Mouse (Mus musculus): Measurements from ENCODE around the gene Palm3. TPM values are rescaled to one million over a fixed set of nuclear protein-coding genes. Genes with fewer than 3 reads are reported as not detected.

Palm3 gene
- total RNA-seq, 2 experiments from 2014 or later: 0.25 to 0.51 TPM

Small RNA genes lying within 50 kb of the gene (microRNA-seq; reads per million reads assigned to microRNA genes)
- gene Mir1199 (1.0 to 1.9 reads per million in 2 experiments), gene Mir8111 (4.8 to 5.0 reads per million in 2 experiments)

Other genes with a start within 250 kb of the Palm3 start
- 10 to 100 TPM; 16.2 to 17.2 TPM for gene Adgrl1, start 121.4 kb upstream of the Palm3 start, total RNA-seq (2021)
- under 1 TPM; 0.11 to 0.14 TPM for gene Gm10644, start 66.3 kb upstream of the Palm3 start, total RNA-seq (2021)
- 1 to 10 TPM; 2.0 to 3.1 TPM for gene Asf1b, start 66.0 kb upstream of the Palm3 start, total RNA-seq (2021)
- 100 to 1,000 TPM; 319 to 324 TPM for gene Prkaca, start 48.5 kb upstream of the Palm3 start, total RNA-seq (2021)
- gene Samd1, start 23.8 kb upstream of the Palm3 start, total RNA-seq (2021): 10 to 100 TPM; 17.8 to 22.1 TPM
- not detected for gene 1700067K01Rik, start 20.0 kb upstream of the Palm3 start, total RNA-seq (2021)
- 1 to 10 TPM; 2.9 to 4.2 TPM for gene 2210011C24Rik, start 9.3 kb upstream of the Palm3 start, total RNA-seq (2021)
- gene Il27ra, start 21.1 kb downstream of the Palm3 start, total RNA-seq (2021): 1 to 10 TPM in 1 of 2 experiments, under 1 TPM in 1; 0.84 to 1.1 TPM
- not detected for gene Rln3, start 23.5 kb downstream of the Palm3 start, total RNA-seq (2021)
- 1 to 10 TPM; 2.6 TPM for gene Gm10643, start 43.7 kb downstream of the Palm3 start, total RNA-seq (2021)
- 1 to 10 TPM; 5.2 to 5.9 TPM for gene Rfx1, start 45.4 kb downstream of the Palm3 start, total RNA-seq (2021)
- gene Dcaf15, start 83.3 kb downstream of the Palm3 start, total RNA-seq (2021): 1 to 10 TPM; 5.8 to 7.1 TPM
- under 1 TPM in 1 of 2 experiments, not detected in 1; 0.10 TPM for gene Podnl1, start 104.5 kb downstream of the Palm3 start, total RNA-seq (2021)
- 10 to 100 TPM; 12.1 to 12.6 TPM for gene Cc2d1a, start 126.5 kb downstream of the Palm3 start, total RNA-seq (2021)
- under 1 TPM; 0.27 to 0.62 TPM for gene 4930432K21Rik, start 126.6 kb downstream of the Palm3 start, total RNA-seq (2021)
- gene Nanos3, start 163.7 kb downstream of the Palm3 start, total RNA-seq (2021): under 1 TPM in 1 of 2 experiments, not detected in 1; 0.43 TPM
- gene Zswim4, start 215.6 kb downstream of the Palm3 start, total RNA-seq (2021): 1 to 10 TPM; 5.8 to 6.8 TPM
- gene D8Ertd738e, start 228.2 kb downstream of the Palm3 start, total RNA-seq (2021): 100 to 1,000 TPM; 158 to 171 TPM
- 10 to 100 TPM; 11.8 to 16.6 TPM for gene Mri1, start 235.9 kb downstream of the Palm3 start, total RNA-seq (2021)
- 10 to 100 TPM in 1 of 2 experiments, 1 to 10 TPM in 1; 9.6 to 10.1 TPM for gene Ccdc130, start 248.9 kb downstream of the Palm3 start, total RNA-seq (2021)

All from gastrocnemius, postnatal 14 days (tissue).